Mouse (Mus musculus) retina, embryonic 14.5 days (tissue): ENCODE results near the gene Spock3.
"Not testable (repeated sequence)": the region's sequence is repeated elsewhere in the genome, so short reads cannot be mapped to it uniquely, and the experiment has no call there.

Experiments used
- DNase-seq: peaks from one replicate; pipeline ENCODE4 v3.0.0-alpha.2; 2015; ENCODE audit warnings: low spot score

Spock3 gene

GRCm38 (mm10) chr8:62950709-62951108 is at the start of gene Spock3:
Spock3 (plus strand) TSS chr8:62951009.
- no peak for DNase-seq

GRCm38 (mm10) chr8:62951173-62952134 is 645 bp downstream of the Spock3 start:
- peak; percentile 67 for DNase-seq

- DNase-seq = peak; percentile 45
Observed at GRCm38 (mm10) chr8:62952481-62952880, 1.7 kb downstream of the Spock3 start.

- no peak for DNase-seq
Observed at GRCm38 (mm10) chr8:62962608-62963007, 11.8 kb downstream of the Spock3 start.

- no peak for DNase-seq
Observed at GRCm38 (mm10) chr8:62969802-62970372, 19.1 kb downstream of the Spock3 start.

GRCm38 (mm10) chr8:63088984-63089383 is 138.2 kb downstream of the Spock3 start:
- no peak for DNase-seq

GRCm38 (mm10) chr8:63098200-63098599 is 147.4 kb downstream of the Spock3 start:
- DNase-seq = no peak

- no peak for DNase-seq
Observed at GRCm38 (mm10) chr8:63109761-63110160, 159.0 kb downstream of the Spock3 start.

GRCm38 (mm10) chr8:63112919-63113318 is 162.1 kb downstream of the Spock3 start:
- DNase-seq = no peak

- no peak for DNase-seq
Observed at GRCm38 (mm10) chr8:63120508-63120907, 169.7 kb downstream of the Spock3 start.

GRCm38 (mm10) chr8:63135406-63135805 is 184.6 kb downstream of the Spock3 start:
- DNase-seq = no peak

GRCm38 (mm10) chr8:63163861-63164260 is 213.1 kb downstream of the Spock3 start:
- not testable (repeated sequence) for DNase-seq

GRCm38 (mm10) chr8:63165326-63165725 is 214.5 kb downstream of the Spock3 start:
- no peak for DNase-seq

GRCm38 (mm10) chr8:63169956-63170355 is 219.1 kb downstream of the Spock3 start:
- no peak for DNase-seq

GRCm38 (mm10) chr8:63181272-63181671 is 230.5 kb downstream of the Spock3 start:
- DNase-seq = no peak

- no peak for DNase-seq
Observed at GRCm38 (mm10) chr8:63258812-63259385, 308.1 kb downstream of the Spock3 start.

GRCm38 (mm10) chr8:63262516-63262915 is 311.7 kb downstream of the Spock3 start:
- peak; percentile 21 for DNase-seq

GRCm38 (mm10) chr8:63335366-63335765 is 384.6 kb downstream of the Spock3 start:
- no peak for DNase-seq

- DNase-seq = no peak
Observed at GRCm38 (mm10) chr8:63368580-63368979, 417.8 kb downstream of the Spock3 start.

GRCm38 (mm10) chr8:63397659-63398058 is 446.9 kb downstream of the Spock3 start:
- DNase-seq = no peak
